Mouse (Mus musculus) megakaryocyte, embryonic 14.5 days (primary cell): Measurements from ENCODE around the gene D330020A13Rik.

Source experiments
- FLI1 ChIP-seq: IDR thresholded peaks from 2 replicates; pipeline ENCODE4 v1.6.1; 2012; ENCODE audit warnings: low read length, inconsistent platforms, mixed read lengths
- GATA1 ChIP-seq: IDR thresholded peaks from 3 replicates; pipeline ENCODE4 v1.6.1; 2012; ENCODE audit warnings: mixed read lengths, low read length, inconsistent platforms, borderline replicate concordance

DNA sequence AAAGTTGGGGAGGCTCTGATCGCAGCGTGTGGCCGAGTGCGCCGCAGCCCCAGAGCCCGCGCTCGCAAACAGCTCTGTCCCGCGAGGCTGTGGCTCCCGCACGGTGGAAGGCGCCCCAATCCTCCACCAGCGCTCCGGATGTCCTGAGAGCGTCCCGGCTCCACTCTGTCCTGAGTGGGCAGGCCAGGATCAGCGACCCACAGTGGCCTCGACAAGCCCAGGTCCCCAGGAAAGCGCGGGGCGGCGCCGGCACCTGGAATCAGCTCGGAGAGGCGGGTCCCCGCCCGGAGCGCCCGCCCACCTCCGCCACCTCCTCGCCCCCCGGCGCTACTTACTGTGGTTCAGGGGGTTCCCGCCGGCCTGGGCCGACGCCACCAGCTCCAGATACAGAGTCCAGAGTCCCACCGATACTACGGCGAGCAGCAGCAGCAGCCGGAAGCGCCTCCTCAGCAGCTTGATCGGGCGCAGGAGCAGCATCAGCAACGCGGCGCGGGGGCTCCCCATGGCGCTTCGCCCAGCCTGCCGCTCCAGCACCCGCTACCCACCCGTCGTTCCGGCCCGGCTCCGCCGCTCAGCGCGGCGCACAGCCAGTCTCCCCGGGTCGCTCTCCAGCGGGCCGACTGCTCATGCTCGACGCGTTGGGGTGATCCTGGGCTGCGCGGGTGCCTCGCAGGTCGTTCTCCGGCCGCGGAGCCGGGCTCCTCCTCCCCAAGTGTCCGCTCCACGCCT lies at the start of gene D330020A13Rik, which contains the start of gene B4galnt3:
- no peak for TF ChIP-seq GATA1
- no peak for TF ChIP-seq FLI1
